Mouse (Mus musculus) olfactory bulb, adult 2 months (tissue): ENCODE measurements around the gene Psme2.

Experiments
- CTCF ChIP-seq: fragments of 200-500 bp; IDR thresholded peaks from 2 replicates; pipeline ENCODE4 v1.5.1; 2012; ENCODE audit warnings: low read depth, mild to moderate bottlenecking, low read length, moderate library complexity; ENCODE audit not compliant: insufficient read depth
- POLR2A ChIP-seq: fragments of 200-500 bp; IDR thresholded peaks from 2 replicates; pipeline ENCODE4 v1.6.1; 2012; ENCODE audit warnings: mild to moderate bottlenecking, low read depth, low read length, moderate library complexity; ENCODE audit not compliant: insufficient read depth

DNA sequence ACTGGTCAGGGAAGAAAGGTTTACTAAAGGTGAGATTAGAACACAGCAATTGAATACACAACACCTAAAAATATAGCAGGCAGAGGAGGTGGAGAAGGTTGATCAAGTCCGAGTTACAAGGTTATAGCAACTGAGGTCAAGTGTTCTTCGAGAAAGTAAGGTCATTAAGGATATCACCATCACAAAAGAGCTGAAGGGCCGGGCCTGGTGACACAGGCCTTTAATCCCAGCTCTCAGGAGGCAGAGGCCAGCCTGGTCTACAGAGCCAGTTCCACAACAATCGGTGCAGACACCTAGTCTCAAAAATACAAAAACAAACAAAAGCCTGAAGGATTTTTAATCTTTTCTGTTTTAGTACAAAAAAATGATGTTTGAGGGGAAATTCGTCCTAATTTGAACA lies 39.6 kb downstream of the Psme2 start:
- no peak for TF ChIP-seq CTCF
- no peak for TF ChIP-seq POLR2A
